18 mouse cellular contexts compared by ENCODE assay signal in genomic region chr19:27576478-27576877, GRCm38 (mm10).
DNase-seq lines count a peak whose midpoint lies in the region; ATAC-seq and TF ChIP-seq lines count a peak whose summit lies in the region.
"Had no signal": no experiment of that assay in that cellular context is flagged by ENCODE, and none has a peak within 500 bp of the region (broad histone marks: within the 10 kb centered on the region; RNA-seq: fewer than 3 reads in every experiment).

No protein-coding gene starts in this region.

- no peak overlapping the region for H3K4me2 ChIP-seq in stomach, postnatal 0 days (replicated peaks; ENCODE audit: low read depth)
- no peak overlapping the region for H3K4me2 ChIP-seq in intestine, embryonic 16.5 days (ENCODE audit: low read depth, low read length)
- H3K4me2 ChIP-seq: forebrain, embryonic 15.5 days; heart, embryonic 12.5 days; limb, embryonic 15.5 days; neural tube, embryonic 13.5 days had no signal

- peak; percentile 95 for ATAC-seq in frontal cortex, adult (ENCODE audit: low TSS enrichment)
- ATAC-seq in stomach, postnatal 0 days (ENCODE audit: low FRiP score, low TSS enrichment) = no peak
- no peak for ATAC-seq in monocyte, adult 5-6 weeks (replicated peaks; ENCODE audit: insufficient number of reproducible peaks, low FRiP score, low TSS enrichment, poor library complexity, severe bottlenecking)
- no peak for ATAC-seq in intestine, embryonic 16.5 days
- ATAC-seq: forebrain, embryonic 15.5 days had no signal

- TF ChIP-seq CTCF in stomach, postnatal 0 days (IDR thresholded peaks at IDR 0.05; ENCODE audit: low read depth) = peak; percentile 14; the same call in 1 of the 2 replicates

- no peak overlapping the region for H3K9ac ChIP-seq in stomach, postnatal 0 days (ENCODE audit: low read length)
- H3K9ac ChIP-seq in intestine, embryonic 16.5 days (ENCODE audit: low read depth, low read length) = no peak overlapping the region
- H3K9ac ChIP-seq: forebrain, embryonic 15.5 days; heart, embryonic 12.5 days; limb, embryonic 15.5 days; neural tube, embryonic 13.5 days had no signal

- H3K27me3 ChIP-seq in stomach, postnatal 0 days (ENCODE audit: control insufficient read depth, insufficient read depth, low read length) = no peaks in the 10 kb centered on the region
- no peaks in the 10 kb centered on the region for H3K27me3 ChIP-seq in intestine, embryonic 16.5 days (replicated peaks; ENCODE audit: control insufficient read depth, insufficient read depth, low read length)
- H3K27me3 ChIP-seq: forebrain, embryonic 15.5 days; heart, embryonic 12.5 days; limb, embryonic 15.5 days; neural tube, embryonic 13.5 days had no signal

- H3K36me3 ChIP-seq in stomach, postnatal 0 days (ENCODE audit: control insufficient read depth, insufficient read depth, low read length) = no peaks in the 10 kb centered on the region
- H3K36me3 ChIP-seq in intestine, embryonic 16.5 days (ENCODE audit: control insufficient read depth, insufficient read depth, low read length) = no peaks in the 10 kb centered on the region
- H3K36me3 ChIP-seq: forebrain, embryonic 15.5 days; heart, embryonic 12.5 days; limb, embryonic 15.5 days; neural tube, embryonic 13.5 days had no signal

- H3K27ac ChIP-seq in stomach, postnatal 0 days (replicated peaks) = no peak overlapping the region
- no peak overlapping the region for H3K27ac ChIP-seq in intestine, embryonic 16.5 days (ENCODE audit: low read length)
- H3K27ac ChIP-seq: forebrain, embryonic 15.5 days; limb, embryonic 15.5 days; neural tube, embryonic 13.5 days had no signal

- DNase-seq in frontal cortex, postnatal 25 days (ENCODE audit: low spot score in 2 of 2) = no peak
- DNase-seq in right cerebral cortex, adult 18-20 months = peak; percentile 66
- DNase-seq in right cerebral cortex, postnatal 4 days = no peak
- DNase-seq in layer of hippocampus, postnatal 14 days (ENCODE audit: low spot score in 2 of 2) = peak; percentile 24 to 57
- DNase-seq in stomach, postnatal 0 days (ENCODE audit: low spot score) = no peak
- DNase-seq: B cell, adult 2 months; cerebellum, adult 8-10 months; embryo, embryonic 11 days; gastrocnemius, postnatal 25 days; heart, postnatal 36 days; lung, adult 2 months had no signal

- H3K9me3 ChIP-seq in stomach, postnatal 0 days (ENCODE audit: control insufficient read depth, low read length) = no peaks in the 10 kb centered on the region
- H3K9me3 ChIP-seq in intestine, embryonic 16.5 days (ENCODE audit: control insufficient read depth, low read length) = no peaks in the 10 kb centered on the region
- H3K9me3 ChIP-seq: forebrain, embryonic 15.5 days; heart, embryonic 12.5 days; limb, embryonic 15.5 days; neural tube, embryonic 13.5 days had no signal

- H3K4me3 ChIP-seq in stomach, postnatal 0 days (ENCODE audit: low read depth, low read length) = no peak overlapping the region
- H3K4me3 ChIP-seq in intestine, embryonic 16.5 days (ENCODE audit: low read length) = no peak overlapping the region
- H3K4me3 ChIP-seq: forebrain, embryonic 15.5 days; heart, embryonic 12.5 days; limb, embryonic 15.5 days; neural tube, embryonic 13.5 days had no signal

- TF ChIP-seq EP300 in stomach, postnatal 0 days (optimal IDR thresholded peaks at IDR 0.05) = no peak

- H3K4me1 ChIP-seq in stomach, postnatal 0 days (replicated peaks; ENCODE audit: control insufficient read depth, insufficient read depth) = no peaks in the 10 kb centered on the region
- H3K4me1 ChIP-seq in intestine, embryonic 16.5 days (ENCODE audit: control insufficient read depth, insufficient read depth, low read length) = no peaks in the 10 kb centered on the region

Comparison
In these comparisons a context has a peak if more than half of its experiments do, and no peak if none do; other contexts are left out.
1. DNase-seq: peak in right cerebral cortex, adult 18-20 months (single experiment) and layer of hippocampus, postnatal 14 days (2 of 2); none in frontal cortex, postnatal 25 days (0 of 2), right cerebral cortex, postnatal 4 days (single experiment) and stomach, postnatal 0 days (single experiment).